Mouse (Mus musculus) bone marrow macrophage, adult 2 months (primary cell): ENCODE measurements around the gene Ttbk1.

Source experiments
- CTCF ChIP-seq: IDR thresholded peaks from 2 replicates; pipeline ENCODE4 v1.5.1; 2012; ENCODE audit warnings: low read depth, mild to moderate bottlenecking, low read length, moderate library complexity
- POLR2A ChIP-seq: IDR thresholded peaks from 2 replicates; pipeline ENCODE4 v1.6.1; 2012; ENCODE audit warnings: mild to moderate bottlenecking, low read depth, low read length, borderline replicate concordance

DNA sequence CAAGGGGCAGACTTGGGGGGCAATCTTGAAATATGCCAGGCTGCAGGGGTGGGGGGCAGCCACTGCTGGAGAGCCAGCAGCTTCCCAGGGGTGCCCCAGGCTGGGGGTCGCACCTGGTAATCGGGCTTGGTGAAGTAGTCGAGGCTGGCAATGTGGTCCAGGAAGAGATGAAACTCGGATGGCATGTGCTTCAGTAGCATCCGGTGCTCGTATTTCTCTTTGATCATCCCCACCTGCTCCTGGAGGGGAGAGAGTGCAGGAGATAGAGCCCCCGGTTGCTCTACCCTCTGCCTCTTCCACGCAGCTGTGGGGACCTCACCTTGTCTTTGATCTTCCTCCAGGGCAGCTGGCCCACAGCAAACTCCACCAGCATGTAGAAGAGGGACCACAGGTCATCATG is 10.9 kb downstream of the Ttbk1 start:
- TF ChIP-seq CTCF, result no peak
- TF ChIP-seq POLR2A, result no peak
